Mouse (Mus musculus): ENCODE results near the gene Cap2. TPM values are rescaled to one million over a fixed set of nuclear protein-coding genes. Genes with fewer than 3 reads are reported as not detected.

Cap2 gene
- 0.32 TPM for polyA plus RNA-seq (2017; shearing (Covaris generic))

DNA sequence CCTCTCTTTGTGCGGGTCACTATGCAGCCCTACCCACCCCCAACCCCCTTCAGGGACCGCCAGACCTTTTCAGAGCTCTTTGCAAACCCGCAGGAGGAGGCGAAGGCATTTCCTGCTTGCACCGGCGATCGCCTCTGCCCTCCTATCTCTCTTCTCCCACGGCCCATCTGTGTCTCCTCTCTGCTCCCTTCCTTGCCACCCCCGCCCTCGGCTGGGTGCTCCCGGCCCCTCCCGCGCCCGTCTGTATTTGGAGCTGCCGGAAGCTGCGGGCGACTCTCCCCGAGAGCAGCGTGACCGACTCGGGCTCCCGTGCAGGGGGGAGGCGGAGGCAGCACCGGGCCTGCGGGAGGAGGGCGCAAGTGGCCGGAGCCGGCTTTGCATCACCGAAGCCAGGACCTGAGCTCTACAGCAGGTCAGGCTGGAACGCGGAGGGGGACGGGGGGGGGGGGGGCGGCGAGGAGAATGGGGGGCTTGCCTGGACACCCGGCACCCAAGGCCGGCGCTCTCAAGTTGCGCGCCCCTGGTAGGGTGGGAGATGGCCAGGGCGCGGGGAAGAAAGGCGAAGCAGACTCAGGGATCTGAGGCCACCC, at the start of gene Cap2:
Gene Cap2, plus strand, starts transcription at position 49 of the 590 bp plus-strand sequence.

DNA sequence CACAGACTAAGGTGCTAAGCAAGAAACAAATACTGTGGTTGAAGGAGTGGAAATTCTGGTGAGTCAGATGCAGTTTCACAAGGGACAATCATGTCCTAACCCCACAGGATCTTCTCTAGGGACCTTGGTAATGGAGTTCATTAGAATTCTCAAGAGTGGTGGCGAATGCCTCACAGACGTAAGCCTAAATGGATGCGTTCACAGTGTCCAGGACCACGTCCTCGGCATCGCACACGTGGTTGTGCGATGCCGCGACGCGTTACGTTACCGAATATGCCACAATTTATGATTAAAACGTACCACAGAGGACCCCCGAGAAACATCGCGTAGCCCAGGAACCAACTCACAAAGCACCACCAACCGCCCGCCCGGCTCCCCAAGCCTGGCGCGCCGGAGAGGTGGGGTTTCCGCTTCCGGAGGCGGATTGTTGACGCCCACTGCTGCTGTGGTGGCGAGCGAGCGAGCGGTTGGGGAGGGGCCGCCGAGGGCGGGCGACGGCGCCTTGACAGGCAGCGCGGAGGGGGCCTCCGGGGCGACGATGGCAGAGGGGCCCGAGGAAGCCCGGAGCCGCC, 167.5 kb downstream of the Cap2 start, which contains the start of gene Fam8a1:
Gene Fam8a1, plus strand, starts transcription at position 475 of the 572 bp plus-strand sequence.

Other genes starting within 250 kb of the Cap2 start
- gene Stmnd1, start 228.1 kb upstream of the Cap2 start, polyA plus RNA-seq (2017; shearing (Covaris generic)) = not detected
- not detected for gene Rbm24, start 83.4 kb upstream of the Cap2 start, polyA plus RNA-seq (2017; shearing (Covaris generic))
- gene Fam8a1, start 167.7 kb downstream of the Cap2 start, polyA plus RNA-seq (2017; shearing (Covaris generic)) = 29.0 TPM
- 182 TPM for gene Nup153, start 226.1 kb downstream of the Cap2 start, polyA plus RNA-seq (2017; shearing (Covaris generic))